Mouse (Mus musculus) brain, embryonic 14.5 days (tissue): Measurements from ENCODE around the gene Mak.
A peak's percentile ranks its signal among the peaks of the same experiment; 100 is the strongest.

Experiments
- CTCF ChIP-seq: fragments of 200-500 bp; IDR thresholded peaks from 2 replicates; pipeline ENCODE4 v1.5.1; 2012; ENCODE audit warnings: inconsistent platforms, mild to moderate bottlenecking, moderate library complexity, borderline replicate concordance; ENCODE audit not compliant: insufficient read depth, insufficient read length; ENCODE audit errors: extremely low read depth
- POLR2A ChIP-seq: fragments of 200-500 bp; IDR thresholded peaks from 2 replicates; pipeline ENCODE4 v1.6.1; 2012; ENCODE audit warnings: mild to moderate bottlenecking, inconsistent platforms, borderline replicate concordance; ENCODE audit not compliant: poor library complexity, insufficient read depth, insufficient read length, severe bottlenecking; ENCODE audit errors: extremely low read depth

DNA sequence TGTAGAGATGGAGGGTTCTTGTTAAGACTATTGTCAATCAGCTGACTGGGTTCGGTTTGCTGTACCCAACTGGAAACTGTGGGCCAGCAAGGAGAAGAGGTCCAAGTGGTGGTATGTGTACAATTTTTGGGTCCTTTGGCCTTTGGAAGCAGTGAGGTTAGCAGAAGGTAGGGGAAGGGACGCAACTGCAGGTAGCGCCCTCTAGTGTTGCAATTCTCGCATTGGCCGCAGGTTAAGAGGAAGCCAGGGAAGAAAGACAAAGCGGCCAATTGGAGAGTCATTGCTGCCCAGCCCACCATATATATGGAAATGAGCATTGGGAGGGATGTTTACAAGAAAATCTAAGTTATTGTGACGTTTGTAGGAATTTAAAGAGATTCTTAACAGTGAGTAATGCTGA, 101.9 kb downstream of the Mak start:
- TF ChIP-seq POLR2A, result no peak
- TF ChIP-seq CTCF, result peak; percentile 60
